Mouse (Mus musculus) spleen, postnatal 4 days (tissue): ENCODE measurements at regions not wholly inside any gene's neighbourhood (a gene's known extent, or its start where the extent isn't known, plus 50 kb on each side); places are given as distances from the start of the nearest gene placed in this dataset.

ENCODE experiments used
- DNase-seq, 2 experiments: peaks; one replicate each; pipeline ENCODE4 v3.0.0; 2022; ENCODE audit warnings: low spot score in 2 of 2

- DNase-seq, result no peak
Measured at GRCm38 (mm10) chr1:107908236-107909063, 318.6 kb downstream of the Serpinb8 start.

- DNase-seq, result no peak
Measured at GRCm38 (mm10) chr1:107914671-107915590, 325.1 kb downstream of the Serpinb8 start.

- DNase-seq, result no peak
Measured at GRCm38 (mm10) chr1:107917037-107917436, 327.2 kb downstream of the Serpinb8 start.

GRCm38 (mm10) chr1:107941601-107942270, 351.9 kb downstream of the Serpinb8 start:
- DNase-seq, result no peak

GRCm38 (mm10) chr1:107946204-107946939, 356.6 kb downstream of the Serpinb8 start:
- no peak for DNase-seq

- no peak for DNase-seq
Measured at GRCm38 (mm10) chr1:107950396-107950795, 360.6 kb downstream of the Serpinb8 start.

- DNase-seq, result no peak
Measured at GRCm38 (mm10) chr1:107961009-107961408, 371.2 kb downstream of the Serpinb8 start.

GRCm38 (mm10) chr1:107975626-107976335, 386.0 kb downstream of the Serpinb8 start:
- no peak for DNase-seq

- no peak for DNase-seq
Measured at GRCm38 (mm10) chr1:107977686-107978085, 387.9 kb downstream of the Serpinb8 start.

GRCm38 (mm10) chr1:107978411-107978810, 388.6 kb downstream of the Serpinb8 start:
- no peak for DNase-seq

- no peak for DNase-seq
Measured at GRCm38 (mm10) chr1:107985646-107986045, 395.8 kb downstream of the Serpinb8 start.

- no peak for DNase-seq
Measured at GRCm38 (mm10) chr1:107988076-107988475, 398.3 kb downstream of the Serpinb8 start.

- no peak for DNase-seq
Measured at GRCm38 (mm10) chr1:107993013-107993412, 403.2 kb downstream of the Serpinb8 start.

- DNase-seq, result no peak
Measured at GRCm38 (mm10) chr1:108023721-108024353, 434.0 kb downstream of the Serpinb8 start.

- DNase-seq, result no peak
Measured at GRCm38 (mm10) chr1:108024705-108025104, 434.9 kb downstream of the Serpinb8 start.

- no peak for DNase-seq
Measured at GRCm38 (mm10) chr1:108026461-108026860, 436.7 kb downstream of the Serpinb8 start.

- no peak for DNase-seq
Measured at GRCm38 (mm10) chr1:108046194-108046593, 456.4 kb downstream of the Serpinb8 start.

GRCm38 (mm10) chr1:108046857-108047714, 457.3 kb downstream of the Serpinb8 start:
- DNase-seq, result no peak

- no peak for DNase-seq
Measured at GRCm38 (mm10) chr1:108094622-108095021, 504.8 kb downstream of the Serpinb8 start.
